Mouse (Mus musculus) v-Abl transformed pro-B cells (cell line): ENCODE results near the gene Nipa2.
"Not testable (repeated sequence)": the region's sequence is repeated elsewhere in the genome, so short reads cannot be mapped to it uniquely, and the experiment has no call there.

Experiments used
- in situ Hi-C, 2 experiments: fragments of 400-800 bp; cut with MboI; formaldehyde crosslinking; loops; one replicate each; pipeline ENCODE4 v1.15.1; 2025; ENCODE audit not compliant: unreplicated experiment in 2 of 2

The Nipa2 gene

DNA sequence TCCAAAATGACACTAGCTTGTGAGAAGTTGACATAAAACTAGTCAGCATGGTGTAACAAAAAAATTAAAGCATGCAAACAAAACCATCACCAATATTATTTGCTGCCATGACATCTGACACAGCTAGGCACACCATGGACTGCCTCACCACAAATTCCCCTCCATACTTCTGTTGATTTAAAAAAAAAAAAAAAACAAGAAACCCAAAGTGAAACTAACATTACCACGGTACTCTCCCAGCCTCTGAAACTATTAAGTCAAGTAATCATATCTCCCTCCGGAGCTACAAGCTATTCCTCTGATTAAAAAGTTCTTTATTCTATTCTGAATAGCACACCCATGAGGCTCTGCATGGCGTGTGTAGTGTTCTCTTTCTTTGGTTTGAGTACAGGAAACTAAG is 5.1 kb downstream of the Nipa2 start:
- in situ Hi-C loops: no loop called here

DNA sequence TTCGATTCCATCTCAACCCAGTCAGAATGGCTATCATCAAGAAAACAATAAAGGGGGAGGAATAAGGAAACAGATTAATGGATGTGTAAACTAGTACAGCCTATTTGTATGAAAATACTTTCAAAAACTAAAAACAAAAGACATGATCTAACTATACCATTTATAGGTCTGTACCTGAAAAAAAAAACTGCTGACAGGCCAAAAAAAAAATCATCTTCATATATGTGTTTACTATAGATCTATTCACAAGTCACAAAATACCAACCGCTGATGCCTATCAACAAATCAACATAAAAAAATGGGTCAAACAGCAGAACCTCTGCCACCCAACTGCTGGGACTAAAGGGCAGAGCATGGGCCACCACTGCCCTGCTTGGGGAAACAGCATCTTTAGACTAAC is 6.2 kb downstream of the Nipa2 start:
- in situ Hi-C loops: no loop called here

DNA sequence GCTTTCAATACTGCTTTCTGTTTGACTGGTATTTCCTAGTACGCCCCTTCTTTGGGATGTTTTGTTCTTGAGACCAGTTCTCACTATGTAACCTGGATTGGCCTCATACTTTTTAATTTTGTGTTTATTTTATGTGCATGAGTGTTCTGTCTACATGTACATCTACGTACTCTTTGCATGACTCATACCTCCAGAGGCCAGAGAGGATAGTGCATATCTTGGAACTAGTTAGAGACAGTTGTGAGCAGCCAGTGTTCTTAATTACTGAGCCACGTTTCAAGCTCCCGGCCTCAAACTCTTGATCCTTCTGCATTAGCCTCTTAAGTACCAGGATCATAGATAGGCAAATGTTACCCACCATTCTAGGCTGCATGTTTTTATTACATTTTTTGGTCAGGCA is 23.9 kb downstream of the Nipa2 start:
- in situ Hi-C loops: no loop called here

DNA sequence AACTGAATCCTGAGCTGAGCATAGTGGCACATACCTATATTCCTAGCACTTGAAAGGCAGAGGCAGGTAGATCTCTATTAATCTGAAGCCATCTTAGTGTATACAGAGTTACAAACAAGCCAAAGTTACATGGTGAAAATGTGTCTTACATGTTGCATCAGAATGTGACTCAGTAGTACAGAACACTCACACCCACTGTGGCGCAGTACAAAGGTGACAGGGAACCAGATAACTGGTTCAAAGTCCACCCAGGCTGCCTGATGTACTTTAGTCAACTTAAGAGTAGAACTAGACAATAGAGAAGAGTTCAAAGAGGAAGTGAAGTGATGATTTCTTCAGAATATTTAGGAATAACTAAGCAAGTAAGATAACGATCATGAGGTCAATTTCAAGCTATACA is 27.3 kb downstream of the Nipa2 start:
- in situ Hi-C loops: no loop called here

DNA sequence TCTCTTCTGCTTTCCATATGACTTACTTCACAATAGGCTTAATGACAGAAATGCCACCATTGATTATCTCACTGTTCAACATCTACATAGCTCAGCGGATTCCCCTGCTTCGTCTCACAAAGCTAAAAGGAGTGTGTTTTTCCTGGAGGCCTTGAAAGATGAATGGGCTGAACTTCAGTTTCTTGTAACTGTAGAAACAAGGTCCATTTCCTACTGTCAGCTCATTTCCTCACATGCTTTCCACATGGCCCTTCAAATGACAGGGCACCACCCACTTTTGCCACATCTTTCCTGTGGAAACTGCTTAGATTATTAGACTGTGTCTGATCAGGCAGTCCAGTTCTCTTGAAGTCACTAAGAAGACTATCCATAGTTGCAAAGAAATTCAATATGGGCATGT is 33.6 kb downstream of the Nipa2 start:
- in situ Hi-C loops: no loop called here

DNA sequence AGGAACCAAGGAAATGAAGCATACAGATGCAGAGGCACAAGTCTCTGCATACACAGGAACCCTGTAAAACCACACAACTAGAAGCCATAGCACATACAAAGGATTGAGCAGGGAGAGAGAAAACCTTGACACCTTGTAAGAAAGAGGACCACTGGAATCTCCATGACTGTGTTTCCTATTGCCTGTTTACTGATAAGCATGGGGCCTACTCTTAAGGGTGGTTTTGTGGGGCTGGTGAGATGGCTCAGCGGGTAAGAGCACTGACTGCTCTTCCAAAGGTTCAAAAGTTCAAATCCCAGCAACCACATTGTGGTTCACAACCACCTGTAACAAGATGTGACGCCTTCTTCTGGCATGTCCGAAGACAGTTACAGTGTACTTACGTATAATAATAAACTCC is 35.0 kb downstream of the Nipa2 start:
- in situ Hi-C loops: no loop called here

DNA sequence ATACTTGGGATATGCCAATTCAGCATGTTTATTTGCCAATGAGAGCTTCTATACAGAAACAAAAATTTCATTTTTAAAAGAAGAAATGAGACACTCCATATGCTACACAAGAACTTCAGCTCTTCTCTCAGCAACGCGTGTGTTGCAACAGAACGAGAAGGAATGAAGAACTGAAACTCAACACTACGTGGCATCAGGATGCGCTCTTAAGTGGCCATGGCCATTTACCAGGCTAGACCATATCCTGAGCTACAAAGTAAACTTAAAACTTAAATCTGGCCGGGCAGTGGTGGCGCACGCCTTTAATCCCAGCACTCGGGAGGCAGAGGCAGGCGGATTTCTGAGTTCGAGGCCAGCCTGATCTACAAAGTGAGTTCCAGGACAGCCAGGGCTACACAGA is 43.9 kb downstream of the Nipa2 start:
- in situ Hi-C loops: not testable (repeated sequence)

DNA sequence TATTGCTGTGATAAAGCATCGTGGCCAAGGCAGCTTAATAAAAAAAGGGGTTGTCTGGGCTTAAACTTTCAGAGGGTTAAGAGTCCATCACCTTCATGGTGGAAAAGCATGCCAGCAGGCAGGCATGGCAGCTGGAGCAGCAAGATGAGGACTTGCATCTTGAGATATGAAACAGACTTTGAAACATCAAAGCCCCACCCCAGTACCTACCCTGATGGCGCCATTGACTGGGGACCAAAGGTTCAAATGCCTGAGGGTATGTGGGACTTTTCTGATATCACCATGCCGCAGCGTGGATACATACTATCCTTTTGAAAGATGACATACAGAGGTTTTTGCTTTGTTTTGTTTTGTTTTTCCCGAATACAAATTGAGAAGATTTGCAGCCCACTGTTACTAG is 50.2 kb downstream of the Nipa2 start:
- in situ Hi-C loops: no loop called here

DNA sequence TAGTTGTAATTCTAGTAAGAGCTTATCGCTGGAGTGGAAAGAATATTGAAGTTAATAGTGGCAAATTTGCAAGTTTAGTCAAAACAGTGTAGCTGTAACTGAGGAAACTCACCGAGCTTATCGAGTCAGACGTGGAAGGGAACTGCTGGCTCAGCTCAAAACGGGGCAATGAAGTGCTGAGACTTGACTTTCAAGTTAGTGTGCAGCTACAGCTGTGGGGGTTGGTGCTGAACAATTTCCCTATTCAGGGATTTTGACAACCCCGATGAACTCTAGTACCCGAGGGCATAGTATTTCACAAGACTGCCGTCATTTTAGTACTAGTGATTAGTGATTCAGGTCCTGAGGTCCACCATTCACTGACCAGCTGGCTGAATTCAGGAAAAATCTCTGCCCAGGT is 50.9 kb downstream of the Nipa2 start:
- in situ Hi-C loops: no loop called here

DNA sequence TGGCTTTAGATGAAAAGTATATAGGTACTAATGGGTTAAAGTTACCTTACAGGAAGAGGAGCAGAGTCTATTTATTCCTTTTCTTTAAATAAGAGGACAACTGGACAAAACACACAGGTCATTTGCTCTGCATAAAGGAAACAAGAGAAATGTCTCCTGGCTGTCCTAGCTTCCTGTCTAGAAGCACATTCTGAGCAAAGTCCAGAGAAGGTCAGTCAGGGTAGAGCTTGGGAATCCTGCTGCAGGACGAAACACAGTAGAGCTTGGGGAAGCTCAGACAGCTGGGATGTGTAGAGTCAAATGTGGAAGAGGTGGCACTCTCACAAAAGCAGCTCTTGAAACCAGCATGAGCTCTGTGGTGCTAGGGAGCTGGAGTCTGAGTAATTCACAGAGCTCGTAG is 51.9 kb downstream of the Nipa2 start:
- in situ Hi-C loops: no loop called here

DNA sequence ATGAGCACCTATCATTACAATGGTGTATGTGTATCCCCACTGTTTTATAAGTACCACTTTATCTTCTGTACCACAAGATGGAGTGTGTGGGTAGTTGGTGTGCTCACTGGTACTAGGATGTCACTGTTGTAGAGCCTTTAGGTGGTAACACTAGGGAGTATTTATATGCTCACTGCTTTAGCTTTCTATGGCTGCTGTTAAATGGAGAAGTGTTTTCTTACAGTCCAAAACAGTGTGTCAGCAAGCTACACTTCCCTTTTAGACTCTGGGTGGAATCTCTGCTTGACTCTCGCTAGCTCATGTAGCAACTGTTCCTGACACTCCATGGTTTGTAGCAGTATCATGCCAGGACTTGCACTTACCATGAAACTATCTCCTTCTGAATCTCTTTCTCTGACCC is 52.8 kb downstream of the Nipa2 start:
- in situ Hi-C loops: no loop called here

DNA sequence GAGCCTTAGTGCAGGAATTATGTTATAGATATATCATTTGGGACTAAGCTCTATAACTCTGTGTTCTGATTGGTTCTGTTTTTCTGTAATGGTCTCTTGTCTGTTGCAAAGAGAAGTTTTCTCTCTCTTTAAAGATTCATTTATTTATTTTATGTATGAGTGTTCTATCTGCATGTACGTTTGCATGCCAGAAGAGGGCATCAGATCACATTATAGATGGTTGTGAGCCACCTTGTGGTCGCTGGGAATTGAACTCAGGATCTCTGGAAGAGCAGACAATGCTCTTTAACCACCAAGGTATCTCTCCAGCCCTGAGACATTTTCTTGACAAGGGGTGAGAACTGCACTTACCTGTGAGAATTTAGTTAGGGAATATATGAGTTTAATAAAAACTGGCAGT is 56.8 kb downstream of the Nipa2 start:
- in situ Hi-C loops: no loop called here

DNA sequence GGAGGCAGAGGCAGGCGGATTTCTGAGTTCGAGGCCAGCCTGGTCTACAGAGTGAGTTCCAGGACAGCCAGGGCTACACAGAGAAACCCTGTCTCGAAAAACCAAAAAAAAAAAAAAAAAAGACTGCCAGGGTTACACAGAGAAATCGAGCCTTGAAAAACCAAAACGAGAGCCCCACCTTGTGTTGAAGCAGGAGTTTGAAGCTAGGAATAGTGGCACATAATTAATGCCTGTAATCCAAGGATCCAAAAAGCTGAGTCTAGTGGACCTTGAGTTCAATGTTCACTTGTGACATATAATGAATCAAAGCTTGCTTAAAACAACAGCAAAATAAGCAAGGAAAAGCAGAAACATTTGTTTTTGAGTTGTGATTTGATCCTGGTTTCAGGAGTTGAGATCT is 58.5 kb downstream of the Nipa2 start:
- in situ Hi-C loops: no loop called here

DNA sequence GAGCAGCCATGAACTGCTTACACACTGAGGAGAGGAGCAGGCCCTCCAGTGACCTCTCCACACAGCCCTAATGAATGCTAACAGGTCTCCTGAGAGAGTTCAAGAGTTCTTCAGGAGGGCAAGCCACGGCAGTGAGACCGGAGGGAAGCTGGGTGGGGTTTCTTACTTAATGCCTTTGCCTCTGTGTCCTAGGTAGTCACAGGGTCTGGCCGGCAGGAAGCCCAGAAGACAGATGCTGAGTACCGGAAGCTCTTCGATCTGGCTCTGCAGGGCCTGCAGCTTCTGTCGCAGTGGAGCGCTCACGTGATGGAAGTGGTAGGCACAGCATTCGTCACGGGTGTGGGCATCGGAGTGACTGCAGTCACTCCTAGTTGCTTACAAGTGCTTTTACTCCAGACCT is 70.5 kb downstream of the Nipa2 start:
- in situ Hi-C loops: no loop called here

DNA sequence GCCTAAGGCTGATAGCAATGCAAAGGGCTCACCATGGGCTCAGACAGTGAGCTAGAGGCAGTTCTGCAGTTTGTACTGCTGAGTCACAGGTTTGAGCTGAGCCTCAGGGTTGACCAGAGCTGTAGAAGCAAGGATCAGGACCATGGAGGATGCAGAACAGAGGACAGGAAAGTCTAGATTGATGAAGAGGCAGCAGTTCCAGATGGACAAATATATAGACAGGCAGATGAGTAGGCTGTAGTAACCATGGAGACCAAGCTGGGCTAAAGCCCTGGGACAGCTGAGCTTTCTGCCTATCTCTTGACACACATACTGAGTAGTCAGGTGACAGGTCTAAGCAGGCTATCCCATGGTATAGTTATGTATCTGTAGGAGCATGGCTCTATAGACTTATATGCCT is 71.5 kb downstream of the Nipa2 start:
- in situ Hi-C loops: no loop called here

DNA sequence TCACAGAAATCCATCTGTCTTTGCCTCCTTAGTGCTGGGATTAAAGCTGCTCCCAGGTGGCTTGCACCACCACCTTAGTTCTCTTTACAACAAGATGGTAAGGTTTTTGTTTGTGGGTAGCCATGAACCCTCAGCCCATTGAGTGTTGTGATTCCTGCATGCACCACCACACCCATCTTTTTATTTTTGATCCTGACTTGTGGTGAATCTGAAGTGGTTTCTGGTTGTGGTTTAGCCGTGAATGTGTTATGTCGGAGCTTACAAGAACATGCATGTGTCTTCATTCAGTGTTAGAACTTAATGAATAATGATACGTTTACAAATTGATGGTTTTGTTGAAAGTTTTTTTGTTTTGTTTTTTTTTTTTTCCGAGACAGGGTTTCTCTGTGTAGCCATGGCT is 72.3 kb downstream of the Nipa2 start:
- in situ Hi-C loops: no loop called here

DNA sequence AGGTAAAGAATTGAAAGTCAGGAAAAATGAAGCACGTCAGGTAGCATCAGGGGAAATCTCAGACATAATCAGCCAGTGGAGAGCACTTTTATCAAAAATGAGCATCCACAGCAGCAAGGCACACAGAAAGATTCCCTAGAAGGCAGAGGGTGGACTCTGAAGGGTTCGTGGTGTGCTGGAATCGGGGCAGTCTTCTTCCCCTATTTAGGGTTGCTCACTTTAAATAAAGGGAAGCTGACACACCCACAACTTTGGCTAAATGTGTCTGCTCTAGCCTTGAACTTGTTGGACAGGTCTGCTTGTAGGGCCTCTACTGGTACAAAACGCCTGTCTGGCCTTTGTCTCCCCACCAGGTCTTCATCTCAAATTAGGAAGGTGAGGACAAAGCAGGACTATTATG is 73.7 kb downstream of the Nipa2 start:
- in situ Hi-C loops: no loop called here
